Mouse (Mus musculus) heart, embryonic 16.5 days (tissue): Measurements from ENCODE around the gene Clec4f. TPM values are rescaled to one million over a fixed set of nuclear protein-coding genes. Genes with fewer than 3 reads are reported as not detected.

Experiments
- polyA plus RNA-seq: library from polyadenylated mRNA; unstranded; fragments of >200 nt; fragmentation: Nextera tagmentation; extraction: Ambion mirVana; gene quantifications from 2 replicates; pipeline ENCODE4 v1.2.1, GENCODE M21; 2015

Gene Clec4f
- polyA plus RNA-seq, 1 experiment from 2014 or later: 0.20 TPM

Other genes starting within 250 kb of the Clec4f start
- gene Tet3, start 197.1 kb downstream of the Clec4f start, polyA plus RNA-seq: 29.0 and 29.3 TPM in 2 replicates
- 57.6 and 58.2 TPM in 2 replicates for gene Dguok, start 149.2 kb downstream of the Clec4f start, polyA plus RNA-seq
- gene Actg2, start 119.9 kb downstream of the Clec4f start, polyA plus RNA-seq: 24.2 and 32.8 TPM in 2 replicates
- 24.4 and 26.6 TPM in 2 replicates for gene Stambp, start 83.5 kb downstream of the Clec4f start, polyA plus RNA-seq
- gene Cd207, start 21.7 kb upstream of the Clec4f start, polyA plus RNA-seq: 0.41 and 0.42 TPM in 2 replicates
- gene Vax2, start 55.1 kb upstream of the Clec4f start, polyA plus RNA-seq: not detected in 2 replicates
- gene Atp6v1b1, start 86.8 kb upstream of the Clec4f start, polyA plus RNA-seq: 0.09 and 0.32 TPM in 2 replicates
- not detected in 2 replicates for gene Ankrd53, start 106.5 kb upstream of the Clec4f start, polyA plus RNA-seq
- gene Tex261, start 119.6 kb upstream of the Clec4f start, polyA plus RNA-seq: 89.9 and 108 TPM in 2 replicates
- 67.5 and 69.6 TPM in 2 replicates for gene Nagk, start 138.8 kb upstream of the Clec4f start, polyA plus RNA-seq
- gene Paip2b, start 175.6 kb upstream of the Clec4f start, polyA plus RNA-seq: 12.3 and 13.9 TPM in 2 replicates
- 37.0 and 39.8 TPM in 2 replicates for gene Zfp638, start 210.9 kb upstream of the Clec4f start, polyA plus RNA-seq